Mouse (Mus musculus) heart, embryonic 15.5 days (tissue): ENCODE data around the gene Mthfd1l. TPM values are rescaled to one million over a fixed set of nuclear protein-coding genes. Genes with fewer than 3 reads are reported as not detected.
"Not testable (repeated sequence)": the region's sequence is repeated elsewhere in the genome, so short reads cannot be mapped to it uniquely, and the experiment has no call there.

ENCODE experiments used
- ATAC-seq: fragments of 200-750 bp; cut with Nextera tagmentation; replicated peaks from 2 replicates; pipeline ENCODE4 v1.8.0; 2017; ENCODE audit warnings: low read depth, moderate TSS enrichment; ENCODE audit not compliant: insufficient number of reproducible peaks, insufficient read depth, low FRiP score
- H3K27ac ChIP-seq: fragments of 300-500 bp; sonication (generic); 2 replicates; pipeline ENCODE4 v1.5.1; 2015; ENCODE audit warnings: mild to moderate bottlenecking, inconsistent platforms
- H3K27me3 ChIP-seq: fragments of 300-500 bp; sonication (generic); 2 replicates; pipeline ENCODE4 v1.6.1; 2015; ENCODE audit warnings: inconsistent platforms
- H3K36me3 ChIP-seq: fragments of 300-500 bp; sonication (generic); 2 replicates; pipeline ENCODE4 v1.6.1; 2015; ENCODE audit warnings: mild to moderate bottlenecking, inconsistent platforms
- H3K4me1 ChIP-seq: fragments of 300-500 bp; sonication (generic); replicated peaks from 2 replicates; pipeline ENCODE4 v1.6.1; 2015; ENCODE audit warnings: inconsistent platforms
- H3K4me2 ChIP-seq: fragments of 300-500 bp; sonication (generic); 2 replicates; pipeline ENCODE4 v1.6.1; 2015; ENCODE audit warnings: inconsistent platforms, mild to moderate bottlenecking, moderate library complexity
- H3K4me3 ChIP-seq: fragments of 300-500 bp; sonication (generic); 2 replicates; pipeline ENCODE4 v1.5.1; 2015; ENCODE audit warnings: mild to moderate bottlenecking, inconsistent platforms
- H3K9ac ChIP-seq: fragments of 300-500 bp; sonication (generic); 2 replicates; pipeline ENCODE4 v1.6.1; 2015; ENCODE audit warnings: mild to moderate bottlenecking, inconsistent platforms
- H3K9me3 ChIP-seq: fragments of 300-500 bp; sonication (generic); replicated peaks from 2 replicates; pipeline ENCODE4 v1.6.1; 2016; ENCODE audit warnings: inconsistent platforms
- WGBS: fragments of 180-500 bp; shearing (Covaris S2); methylation state at CpG from one replicate; pipeline ENCODE4 v1.1.7; 2015; ENCODE audit warnings: mixed read lengths; 5-methylcytosine and 5-hydroxymethylcytosine counted together
- polyA plus RNA-seq: library from polyadenylated mRNA; unstranded; fragments of >200 nt; fragmentation: Nextera tagmentation; extraction: Ambion mirVana; gene quantifications from 2 replicates; pipeline ENCODE4 v1.2.1, GENCODE M21; 2015

The Mthfd1l gene
- polyA plus RNA-seq, 1 experiment from 2014 or later = 7.5 TPM

DNA sequence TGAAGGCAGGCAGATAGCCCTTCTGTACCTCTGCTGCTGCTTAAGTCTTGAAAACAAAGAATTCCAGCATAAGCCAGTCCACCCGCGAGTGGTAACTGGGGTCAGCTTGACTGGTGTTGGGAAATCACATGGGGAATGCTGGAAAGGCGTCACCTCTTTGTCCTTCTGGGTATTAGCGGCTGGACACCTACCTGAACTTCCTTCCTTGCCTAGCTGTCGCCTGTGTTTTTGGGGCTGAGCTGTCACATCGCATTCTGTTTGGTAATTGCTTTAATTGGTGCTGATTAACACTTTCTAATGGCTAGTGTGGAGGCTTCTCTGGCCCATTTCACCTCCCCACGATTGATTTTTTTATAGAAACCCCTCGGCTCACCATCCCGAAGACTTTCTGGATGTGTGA is 135.5 kb downstream of the Mthfd1l start:
- Histone ChIP-seq H3K4me3 (no peak overlapping the region), H3K36me3 (no peaks in the 10 kb centered on the region), H3K27ac (peak overlapping the region; percentile 71), H3K9ac (no peak overlapping the region), H3K4me1 (peaks cover 49% of the 10 kb centered on the region), H3K27me3 (no peaks in the 10 kb centered on the region), H3K9me3 (no peaks in the 10 kb centered on the region), H3K4me2 (no peak overlapping the region)
- ATAC-seq = no peak
- 71% methylated on average over 9 of the region's 9 CpGs for WGBS

GRCm38 (mm10) chr10:4111095-4111794 is 138.3 kb downstream of the Mthfd1l start:
- H3K36me3 ChIP-seq = no peaks in the 10 kb centered on the region
- no peak overlapping the region for H3K4me3 ChIP-seq
- H3K4me1 ChIP-seq = peaks cover 42% of the 10 kb centered on the region
- H3K27ac ChIP-seq = peak overlapping the region; percentile 58
- WGBS = 68% methylated on average over 19 of the region's 19 CpGs
- no peak overlapping the region for H3K4me2 ChIP-seq
- no peaks in the 10 kb centered on the region for H3K9me3 ChIP-seq
- no peaks in the 10 kb centered on the region for H3K27me3 ChIP-seq
- no peak for ATAC-seq
- no peak overlapping the region for H3K9ac ChIP-seq

- Histone ChIP-seq H3K36me3 (no peaks in the 10 kb centered on the region), H3K4me2 (no peak overlapping the region), H3K4me3 (no peak overlapping the region), H3K9me3 (no peaks in the 10 kb centered on the region), H3K4me1 (peaks cover 36% of the 10 kb centered on the region), H3K27me3 (no peaks in the 10 kb centered on the region), H3K27ac (peak overlapping the region; percentile 58), H3K9ac (no peak overlapping the region)
- no peak for ATAC-seq
- WGBS = 59% methylated on average over 8 of the region's 8 CpGs
Observed at GRCm38 (mm10) chr10:4111795-4112139, 138.8 kb downstream of the Mthfd1l start.

GRCm38 (mm10) chr10:4112611-4113327 is 139.9 kb downstream of the Mthfd1l start:
- 50% methylated on average over 17 of the region's 17 CpGs for WGBS
- no peaks in the 10 kb centered on the region for H3K9me3 ChIP-seq
- H3K36me3 ChIP-seq = no peaks in the 10 kb centered on the region
- peaks cover 30% of the 10 kb centered on the region for H3K4me1 ChIP-seq
- peak overlapping the region; percentile 60 for H3K27ac ChIP-seq
- H3K27me3 ChIP-seq = no peaks in the 10 kb centered on the region
- no peak overlapping the region for H3K9ac ChIP-seq
- no peak overlapping the region for H3K4me3 ChIP-seq
- no peak overlapping the region for H3K4me2 ChIP-seq
- ATAC-seq = no peak

- no peak for ATAC-seq
- 82% methylated on average over 5 of the region's 5 CpGs for WGBS
- Histone ChIP-seq H3K9ac (no peak overlapping the region), H3K9me3 (no peaks in the 10 kb centered on the region), H3K4me2 (no peak overlapping the region), H3K4me3 (no peak overlapping the region), H3K36me3 (no peaks in the 10 kb centered on the region), H3K27me3 (no peaks in the 10 kb centered on the region), H3K27ac (peak overlapping the region; percentile 60; the same call in 1 of the 2 replicates), H3K4me1 (peaks cover 26% of the 10 kb centered on the region)
Observed at GRCm38 (mm10) chr10:4113328-4113658, 140.4 kb downstream of the Mthfd1l start.

DNA sequence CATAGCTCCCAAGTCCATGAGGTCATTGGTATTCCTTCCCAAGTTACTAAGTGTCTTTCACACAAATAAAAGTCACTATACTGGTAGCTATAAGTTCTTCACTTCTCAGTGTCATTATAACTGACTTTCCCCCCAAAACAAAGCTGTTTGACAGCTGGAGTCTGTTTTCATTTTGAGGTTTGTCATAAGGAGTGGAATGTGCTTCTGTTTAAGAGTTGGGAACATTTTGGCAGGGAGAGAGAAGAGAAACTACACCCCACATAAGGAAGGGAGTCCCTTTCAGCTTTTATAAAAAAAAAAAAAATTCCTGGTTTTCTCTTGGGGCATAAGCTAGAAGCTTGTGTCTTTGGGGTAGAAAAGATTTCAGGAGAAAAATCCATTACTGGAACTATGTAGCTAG is 143.7 kb downstream of the Mthfd1l start:
- no peak overlapping the region for H3K4me2 ChIP-seq
- no peaks in the 10 kb centered on the region for H3K36me3 ChIP-seq
- no peak overlapping the region for H3K4me3 ChIP-seq
- H3K9ac ChIP-seq = no peak overlapping the region
- ATAC-seq = no peak
- no peaks in the 10 kb centered on the region for H3K27me3 ChIP-seq
- H3K9me3 ChIP-seq = no peaks in the 10 kb centered on the region
- peak overlapping the region; percentile 71 for H3K27ac ChIP-seq
- peaks cover 27% of the 10 kb centered on the region for H3K4me1 ChIP-seq

- peaks cover 22% of the 10 kb centered on the region for H3K4me1 ChIP-seq
- H3K27ac ChIP-seq = peak overlapping the region; percentile 71
- no peak overlapping the region for H3K9ac ChIP-seq
- 31% methylated on average over 7 of the region's 7 CpGs for WGBS
- ATAC-seq = no peak
- H3K36me3 ChIP-seq = no peaks in the 10 kb centered on the region
- H3K9me3 ChIP-seq = no peaks in the 10 kb centered on the region
- no peak overlapping the region for H3K4me2 ChIP-seq
- H3K4me3 ChIP-seq = no peak overlapping the region
- no peaks in the 10 kb centered on the region for H3K27me3 ChIP-seq
Observed at GRCm38 (mm10) chr10:4117091-4117490, 144.2 kb downstream of the Mthfd1l start.

DNA sequence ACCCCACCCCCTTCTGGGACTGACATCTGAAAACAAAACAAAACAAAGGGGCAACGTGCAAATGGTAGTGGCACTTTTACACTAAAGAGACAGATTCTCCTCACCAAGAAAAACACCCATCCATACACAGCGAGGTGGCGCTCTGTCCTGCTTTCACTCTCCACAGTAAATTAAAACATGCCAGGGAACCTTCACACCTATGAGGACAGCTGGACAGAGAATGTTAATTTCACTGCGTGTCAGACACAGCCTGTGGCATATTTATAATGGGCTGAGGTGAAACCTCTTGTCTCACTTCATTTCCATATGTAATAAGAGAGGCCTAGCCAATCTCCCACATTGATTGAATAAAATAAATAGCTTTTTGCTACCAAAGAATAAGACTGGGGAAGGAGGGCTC is 146.4 kb downstream of the Mthfd1l start:
- no peak overlapping the region for H3K9ac ChIP-seq
- no peak overlapping the region for H3K4me2 ChIP-seq
- H3K4me3 ChIP-seq = no peak overlapping the region
- peaks cover 21% of the 10 kb centered on the region for H3K4me1 ChIP-seq
- no peak for ATAC-seq
- H3K27ac ChIP-seq = no peak overlapping the region
- H3K27me3 ChIP-seq = no peaks in the 10 kb centered on the region
- 82% methylated on average over 4 of the region's 4 CpGs for WGBS
- no peaks in the 10 kb centered on the region for H3K36me3 ChIP-seq
- no peaks in the 10 kb centered on the region for H3K9me3 ChIP-seq

DNA sequence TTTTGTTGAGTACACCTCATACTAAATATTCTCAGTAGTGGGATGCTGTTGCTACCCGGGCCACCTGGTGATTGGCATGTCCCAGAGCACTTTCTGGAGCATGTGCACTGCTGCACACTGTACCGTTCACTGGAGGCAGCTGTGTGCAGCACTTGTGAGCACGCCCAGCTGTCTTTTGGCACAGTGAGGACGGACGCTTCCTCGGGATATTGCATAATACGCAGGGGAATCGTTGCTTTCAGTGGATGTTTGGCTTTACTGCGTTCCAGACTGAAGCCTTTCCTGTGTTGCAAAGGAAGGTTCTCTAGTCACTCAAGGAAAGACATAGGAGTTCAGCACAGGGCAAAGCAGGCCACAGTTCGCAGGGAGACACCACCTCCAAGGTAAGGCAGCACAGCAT is 147.8 kb downstream of the Mthfd1l start:
- peak overlapping the region; percentile 67 for H3K27ac ChIP-seq
- no peak overlapping the region for H3K4me2 ChIP-seq
- 66% methylated on average over 10 of the region's 10 CpGs for WGBS
- H3K4me3 ChIP-seq = no peak overlapping the region
- H3K4me1 ChIP-seq = peaks cover 23% of the 10 kb centered on the region
- no peaks in the 10 kb centered on the region for H3K9me3 ChIP-seq
- no peaks in the 10 kb centered on the region for H3K27me3 ChIP-seq
- no peaks in the 10 kb centered on the region for H3K36me3 ChIP-seq
- H3K9ac ChIP-seq = no peak overlapping the region
- peak; percentile 80 for ATAC-seq

DNA sequence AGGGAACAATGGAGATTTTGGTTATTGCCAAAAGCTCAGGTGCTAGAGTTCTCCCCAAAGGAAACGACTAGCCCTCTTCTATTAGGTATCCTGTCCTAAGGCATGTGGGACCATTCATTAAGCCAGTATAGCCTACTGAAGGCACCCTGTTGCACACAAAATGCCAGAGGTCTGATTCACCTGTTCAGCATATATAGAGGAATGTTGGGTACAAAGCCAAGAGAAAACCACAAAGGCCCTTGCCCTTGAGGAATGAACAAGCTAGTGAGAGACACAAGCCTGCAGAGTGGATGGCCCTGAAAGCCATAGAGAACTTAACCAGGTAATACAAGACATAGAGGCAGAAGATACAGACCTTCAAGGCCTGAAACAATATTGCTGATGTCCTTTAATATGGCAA is 148.3 kb downstream of the Mthfd1l start:
- Histone ChIP-seq H3K4me2 (no peak overlapping the region), H3K4me1 (peaks cover 24% of the 10 kb centered on the region), H3K27ac (peak overlapping the region; percentile 67), H3K9ac (no peak overlapping the region), H3K9me3 (no peaks in the 10 kb centered on the region), H3K27me3 (no peaks in the 10 kb centered on the region), H3K4me3 (no peak overlapping the region), H3K36me3 (no peaks in the 10 kb centered on the region)
- ATAC-seq = no peak
- 77% methylated on average over 1 of the region's 1 CpGs for WGBS

- not testable (repeated sequence) for H3K36me3 ChIP-seq, H3K9me3 ChIP-seq, H3K27me3 ChIP-seq, ATAC-seq, H3K9ac ChIP-seq, H3K4me3 ChIP-seq, H3K4me2 ChIP-seq
- peaks cover 32% of the 10 kb centered on the region for H3K4me1 ChIP-seq
- WGBS = 58% methylated on average over 7 of the region's 7 CpGs
- H3K27ac ChIP-seq = 0 out of 2 replicates have a peak overlapping the region, but pooled peaks have one; percentile 21
Observed at GRCm38 (mm10) chr10:4123280-4123945, 150.5 kb downstream of the Mthfd1l start.
